Mouse (Mus musculus): Measurements from ENCODE around the gene Fam166a.
"Not testable (repeated sequence)": the region's sequence is repeated elsewhere in the genome, so short reads cannot be mapped to it uniquely, and the experiment has no call there.

The Fam166a gene

GRCm38 (mm10) chr2:25244144-25244543 lies 25.6 kb downstream of the Fam166a start:
- no peak for DNase-seq

DNA sequence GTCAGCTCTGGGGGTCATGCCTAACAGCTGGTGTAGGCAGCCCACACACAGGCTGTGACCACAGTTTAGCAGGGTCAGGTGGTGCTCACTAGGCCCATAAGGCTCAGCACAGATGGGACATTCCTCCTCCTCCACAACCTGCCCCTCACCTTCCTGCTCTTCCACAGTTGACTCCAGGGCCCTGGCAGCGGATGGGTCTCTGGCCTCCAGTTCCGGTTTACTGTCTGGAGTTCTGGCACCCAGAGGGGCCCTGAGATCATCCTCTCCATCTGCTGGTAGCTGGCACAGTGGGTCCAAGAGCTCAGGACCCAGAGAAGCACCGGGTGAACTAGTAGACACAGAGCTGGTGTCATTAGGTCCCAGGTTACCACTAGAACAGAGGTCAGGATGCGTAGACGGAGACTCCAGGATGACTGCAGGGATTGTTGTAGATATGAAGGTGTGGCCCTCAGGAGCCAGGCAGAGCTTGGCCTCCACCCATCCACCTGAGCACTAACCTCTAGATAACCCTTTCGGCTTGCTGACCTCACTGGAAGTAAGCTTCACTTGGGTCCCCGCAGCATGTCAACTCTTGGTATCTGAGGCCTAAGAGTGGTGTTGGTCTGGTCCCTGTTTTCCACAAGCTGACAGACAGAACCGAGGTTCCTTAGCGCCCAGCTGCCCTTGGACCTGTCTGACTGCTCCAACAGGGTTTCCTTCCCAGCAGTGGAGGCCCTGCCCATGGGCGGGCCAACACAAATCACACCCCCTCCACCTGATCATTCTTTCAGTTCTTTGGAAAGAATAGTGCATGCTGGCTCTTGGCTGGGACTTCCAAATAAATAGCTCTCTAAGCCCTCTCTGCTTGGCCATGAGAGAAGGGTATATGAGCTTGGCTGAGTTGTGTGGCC lies 27.9 kb downstream of the Fam166a start, which contains the start of gene AL732309.1:
Gene AL732309.1 (minus strand): TSS at position 681 of the 890 bp plus-strand sequence.
- no peak for DNase-seq

- DNase-seq = no peak
These were observed 33.8 kb downstream of the Fam166a start for GRCm38 (mm10) chr2:25252331-25252730.

DNA sequence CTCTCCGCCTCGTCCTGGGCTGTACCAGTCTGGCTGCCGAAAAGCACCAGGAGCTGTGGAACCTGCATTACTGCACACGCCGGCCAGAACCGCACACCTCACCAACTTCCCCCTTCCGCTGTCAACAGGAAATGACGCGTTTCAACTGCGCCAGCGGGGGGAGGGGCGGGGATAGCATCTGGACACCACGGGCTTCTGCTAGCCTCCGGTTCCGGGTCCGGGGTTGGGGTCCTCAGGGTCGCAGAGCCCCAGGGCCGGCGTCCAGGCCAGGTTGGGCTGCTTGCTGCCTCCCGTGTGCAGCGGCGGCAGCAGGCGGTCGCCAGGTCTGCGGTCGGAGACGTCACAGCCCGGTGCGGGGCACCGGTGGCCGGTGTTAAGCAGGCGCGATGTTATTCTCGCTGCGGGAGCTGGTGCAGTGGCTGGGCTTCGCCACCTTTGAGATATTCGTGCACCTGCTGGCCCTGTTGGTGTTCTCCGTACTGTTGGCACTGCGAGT lies 36.8 kb downstream of the Fam166a start, which contains the start of gene Tmem203:
Gene Tmem203 (plus strand): TSS at position 156 of the 496 bp plus-strand sequence.
- peak; percentile 92 for DNase-seq

DNA sequence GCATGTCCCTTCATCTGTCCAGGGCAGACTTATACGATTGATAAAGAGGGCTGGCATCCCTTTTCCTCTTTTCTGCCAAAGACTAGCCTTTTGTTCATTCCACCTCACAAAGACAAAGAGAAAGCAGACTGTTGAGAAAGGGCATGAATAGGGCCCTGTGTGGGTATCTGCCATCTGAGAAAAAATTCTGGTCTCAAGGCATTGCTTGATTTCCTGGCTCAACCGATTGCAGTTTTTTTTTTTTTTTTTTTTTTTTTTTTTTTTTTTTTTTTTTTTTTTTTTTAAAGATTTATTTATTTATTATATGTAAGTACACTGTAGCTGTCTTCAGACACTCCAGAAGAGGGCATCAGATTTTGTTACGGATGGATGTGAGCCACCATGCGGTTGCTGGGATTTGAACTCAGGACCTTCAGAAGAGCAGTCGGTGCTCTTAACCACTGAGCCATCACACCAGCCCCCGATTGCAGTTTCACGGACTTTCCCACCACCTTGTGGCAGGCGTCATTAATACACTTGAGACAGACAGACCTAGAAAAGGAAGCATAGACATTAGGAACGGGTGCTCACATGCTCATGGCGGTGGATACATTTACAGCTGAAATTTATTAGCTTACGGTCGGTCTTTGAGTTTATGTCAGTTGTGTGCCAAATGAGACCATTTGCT lies 38.0 kb downstream of the Fam166a start:
- peak; percentile 59 for DNase-seq

DNA sequence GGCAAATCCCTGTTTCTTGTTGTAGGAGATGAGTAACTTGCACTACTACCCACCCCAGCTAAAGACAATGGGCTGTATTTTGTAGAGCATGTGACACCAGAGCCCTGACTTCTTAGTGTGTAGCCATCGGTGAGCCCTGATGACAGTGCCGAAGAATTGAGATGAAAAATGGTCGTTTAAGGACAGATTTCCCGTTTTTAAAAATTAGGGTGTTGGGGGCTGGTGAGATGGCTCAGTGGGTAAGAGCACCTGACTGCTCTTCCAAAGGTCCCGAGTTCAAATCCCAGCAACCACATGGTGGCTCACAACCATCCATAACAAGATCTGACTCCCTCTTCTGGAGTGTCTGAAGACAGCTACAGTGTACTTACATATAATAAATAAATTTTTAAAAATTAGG lies 38.7 kb downstream of the Fam166a start:
- DNase-seq = not testable (repeated sequence)

DNA sequence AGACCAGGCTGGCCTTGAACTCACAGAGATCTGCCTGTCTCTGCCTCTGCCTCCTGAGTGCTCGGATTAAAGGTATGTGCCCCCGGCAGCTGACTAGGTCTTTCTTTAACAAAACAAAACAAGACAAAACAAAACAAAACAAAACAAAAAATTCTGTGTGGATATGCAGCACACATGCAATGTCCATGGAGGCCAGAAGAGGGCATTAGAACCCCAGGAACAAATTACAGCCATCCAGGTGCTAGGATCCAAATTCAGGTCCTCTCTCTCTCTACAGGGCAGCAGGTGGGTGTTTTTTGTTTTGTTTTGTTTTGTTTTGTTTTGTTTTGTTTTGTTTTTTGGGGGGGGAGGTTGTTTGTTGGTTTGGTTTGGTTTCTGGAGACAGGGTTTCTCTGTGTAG lies 40.3 kb downstream of the Fam166a start:
- DNase-seq = no peak

GRCm38 (mm10) chr2:25261870-25262269 lies 43.3 kb downstream of the Fam166a start:
- no peak for DNase-seq

DNA sequence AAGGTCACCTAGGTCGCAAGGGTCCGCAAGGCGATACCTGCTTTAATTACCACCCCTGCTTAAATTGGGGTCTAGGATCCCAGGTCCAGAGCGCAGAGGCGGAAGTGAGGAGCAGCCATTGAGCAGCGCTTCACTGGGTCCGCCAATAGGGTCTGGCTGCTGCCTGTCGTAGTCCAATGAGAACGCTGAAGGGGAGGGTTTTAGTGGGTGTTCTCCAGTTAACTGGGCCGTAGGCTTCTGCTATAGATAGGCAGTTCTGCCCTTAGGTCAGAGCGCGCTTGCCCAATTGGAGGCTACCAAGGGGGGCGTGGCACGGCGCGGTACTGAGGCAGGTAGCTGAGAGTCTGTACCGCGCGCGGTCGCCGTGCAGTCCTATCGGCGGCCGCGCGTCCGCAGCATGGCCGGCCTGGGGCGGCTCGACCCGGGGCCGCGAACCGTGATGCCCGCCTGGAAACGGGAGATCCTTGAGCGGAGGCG lies 43.8 kb downstream of the Fam166a start, which contains the start of gene Tprn:
Gene Tprn (plus strand): TSS at position 328 of the 477 bp plus-strand sequence.
- DNase-seq = peak; percentile 98

GRCm38 (mm10) chr2:25262795-25263622 lies 44.5 kb downstream of the Fam166a start:
- peak; percentile 54 for DNase-seq

DNA sequence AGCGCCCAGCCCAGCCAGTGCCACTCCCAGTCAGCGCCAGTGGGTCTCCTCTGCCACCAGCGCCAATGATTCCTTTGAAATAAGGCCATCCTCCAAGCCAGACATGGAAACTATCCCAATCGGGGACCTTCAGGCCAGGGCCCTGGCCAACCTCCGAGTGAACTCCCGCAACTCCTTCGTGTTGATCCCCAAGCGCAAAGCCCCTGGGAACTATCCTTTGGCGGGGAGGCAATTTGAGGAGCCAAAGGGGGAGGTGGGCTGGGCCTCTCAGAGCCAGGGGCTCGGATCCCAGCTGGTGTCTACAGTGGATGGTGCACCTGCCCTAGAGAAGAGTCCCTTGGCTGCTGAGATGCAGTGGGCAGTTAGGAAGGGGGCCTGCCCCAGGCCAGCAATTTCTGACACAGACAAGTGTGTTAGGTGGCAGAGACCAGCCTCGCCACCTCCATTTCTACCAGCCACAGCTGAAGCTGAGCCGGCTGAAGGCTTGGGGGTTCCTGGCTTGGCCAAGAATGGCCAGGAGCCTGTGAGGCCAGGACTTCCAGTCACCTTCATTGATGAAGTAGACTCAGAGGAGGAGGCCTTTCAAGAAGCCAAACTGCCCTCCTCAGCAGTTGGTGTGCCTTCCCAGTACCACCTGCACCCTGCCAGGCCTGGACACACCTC lies 45.2 kb downstream of the Fam166a start:
- DNase-seq = no peak

GRCm38 (mm10) chr2:25264286-25264660 lies 45.7 kb downstream of the Fam166a start:
- no peak for DNase-seq

GRCm38 (mm10) chr2:25264851-25265250 lies 46.3 kb downstream of the Fam166a start:
- DNase-seq = no peak

DNA sequence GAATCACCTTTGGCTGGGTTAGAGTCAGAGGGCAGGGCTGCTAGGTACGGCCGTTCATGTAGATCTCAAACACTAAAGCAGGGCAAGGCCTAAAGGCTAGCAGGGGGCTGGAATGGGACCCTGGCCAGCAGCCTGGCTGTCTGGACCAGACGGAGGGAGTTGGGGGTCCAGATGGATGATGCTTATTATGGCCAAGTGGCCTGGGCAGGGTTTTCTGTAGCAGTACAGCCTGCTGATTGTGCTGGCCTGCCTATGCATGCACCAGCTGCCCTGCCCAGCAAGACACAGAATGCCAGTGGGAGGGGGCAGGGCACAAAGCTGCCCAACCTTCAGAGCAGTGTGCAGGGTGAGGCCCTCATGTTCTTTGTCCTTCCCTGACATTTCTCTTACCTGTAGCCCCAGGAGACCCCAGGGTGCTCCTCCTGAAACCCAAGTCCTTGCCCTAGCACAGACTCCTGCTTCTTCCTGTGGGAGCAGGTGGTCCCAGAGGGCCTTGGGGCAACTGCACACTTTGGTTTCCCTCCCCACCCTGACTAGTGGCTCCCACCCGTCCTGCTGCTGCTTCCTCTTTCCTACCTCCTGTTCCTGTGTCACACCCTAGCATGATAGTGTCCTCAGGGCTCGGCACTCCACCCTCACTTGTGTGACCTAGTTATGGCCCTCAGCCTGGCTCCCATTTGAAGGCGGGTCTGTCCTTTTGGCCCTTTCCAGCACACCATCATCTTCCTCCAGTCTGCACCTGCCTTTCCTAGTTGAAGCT lies 47.5 kb downstream of the Fam166a start:
- DNase-seq = peak; percentile 47

DNA sequence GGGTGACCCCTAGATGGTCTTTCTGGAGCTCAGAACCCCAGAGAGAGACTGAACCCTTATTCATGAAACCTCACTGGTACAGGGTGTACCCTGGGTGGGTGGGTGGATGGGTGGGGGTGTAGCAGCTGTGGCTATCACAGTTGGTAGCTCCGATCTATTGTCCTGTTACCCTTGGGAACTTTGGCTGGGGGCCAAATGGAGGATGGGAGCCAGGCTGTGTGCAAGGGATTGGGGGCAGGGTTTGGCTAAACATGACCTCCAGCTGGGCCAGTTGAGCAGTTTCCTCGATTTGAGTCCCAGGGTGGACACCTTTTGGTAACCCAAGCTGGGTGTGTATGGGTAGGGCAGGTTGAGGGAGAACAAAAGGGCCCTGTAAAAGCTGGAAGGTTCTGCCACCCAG lies 48.2 kb downstream of the Fam166a start:
- peak; percentile 51 for DNase-seq

GRCm38 (mm10) chr2:25267241-25267640 lies 48.7 kb downstream of the Fam166a start:
- DNase-seq = no peak

- DNase-seq = no peak
These were observed 49.3 kb downstream of the Fam166a start for GRCm38 (mm10) chr2:25267746-25268309.

All from liver (tissue).